Comparison of ENCODE assay signal across 43 mouse cellular contexts in the genomic region with DNA sequence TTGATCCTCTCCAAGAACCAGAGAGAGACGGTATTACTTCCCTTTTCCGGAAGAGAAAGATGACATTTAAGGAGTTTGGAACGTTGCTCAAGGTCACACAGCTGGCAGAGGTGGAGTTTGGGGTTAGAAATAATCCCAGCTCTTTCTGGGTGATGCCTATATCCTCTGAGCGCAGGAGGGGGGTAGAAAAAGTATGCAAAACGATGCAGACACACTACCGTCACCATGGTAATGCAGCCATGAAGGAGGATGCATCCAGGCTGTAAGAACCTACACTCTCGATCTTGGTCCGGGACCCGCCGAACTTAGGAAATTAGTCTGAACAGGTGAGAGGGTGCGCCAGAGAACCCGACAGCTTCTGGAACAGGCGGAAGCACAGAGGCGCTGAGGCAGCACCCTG. TPM values are rescaled to one million over a fixed set of nuclear protein-coding genes. Genes with fewer than 3 reads are reported as not detected.
"Had no signal": no experiment of that assay in that cellular context is flagged by ENCODE, and none has a peak within 500 bp of the region (broad histone marks: within the 10 kb centered on the region; RNA-seq: fewer than 3 reads in every experiment).

No protein-coding gene starts in this region.

- H3K36me3 ChIP-seq: heart, embryonic 10.5 days; heart, embryonic 12.5 days; hindbrain, embryonic 13.5 days; hindbrain, embryonic 15.5 days; kidney, embryonic 15.5 days; limb, embryonic 13.5 days; limb, embryonic 15.5 days; liver, embryonic 12.5 days had no signal

- DNase-seq: gastrocnemius, adult 2 months; gastrocnemius, postnatal 14 days; heart, adult 18-20 months; heart, postnatal 14 days; heart, postnatal 36 days; kidney, adult 11 months; kidney, adult 2 months; kidney, adult 9 months; kidney, postnatal 14 days; kidney, postnatal 36 days; layer of hippocampus, adult 9-11 months; layer of hippocampus, postnatal 36 days; left cerebral cortex, postnatal 4 days had no signal

- ATAC-seq: hindbrain, postnatal 0 days; intestine, embryonic 16.5 days; liver, embryonic 12.5 days had no signal

- H3K27ac ChIP-seq: gastrocnemius, adult 2 months; heart, embryonic 10.5 days; hindbrain, embryonic 13.5 days; hindbrain, embryonic 15.5 days; hindbrain, postnatal 0 days; kidney, embryonic 15.5 days; kidney, postnatal 0 days; limb, embryonic 13.5 days; limb, embryonic 15.5 days; liver, embryonic 12.5 days; liver, embryonic 14.5 days had no signal

- H3K4me3 ChIP-seq: gastrocnemius, adult 2 months; heart, embryonic 10.5 days; heart, embryonic 12.5 days; hindbrain, embryonic 13.5 days; hindbrain, embryonic 15.5 days; kidney, embryonic 15.5 days; limb, embryonic 13.5 days; limb, embryonic 15.5 days; liver, embryonic 12.5 days had no signal

- H3K27me3 ChIP-seq: heart, embryonic 12.5 days; hindbrain, embryonic 13.5 days; hindbrain, embryonic 15.5 days; kidney, embryonic 15.5 days; limb, embryonic 13.5 days; limb, embryonic 15.5 days; liver, embryonic 12.5 days had no signal

- H3K9ac ChIP-seq: heart, embryonic 12.5 days; hindbrain, embryonic 13.5 days; hindbrain, embryonic 15.5 days; kidney, embryonic 15.5 days; limb, embryonic 13.5 days; limb, embryonic 15.5 days; liver, embryonic 12.5 days; liver, embryonic 14.5 days had no signal

- H3K9me3 ChIP-seq: heart, embryonic 10.5 days; hindbrain, embryonic 13.5 days; hindbrain, embryonic 15.5 days; kidney, embryonic 15.5 days; limb, embryonic 15.5 days; liver, embryonic 12.5 days had no signal

- H3K4me1 ChIP-seq: heart, embryonic 10.5 days; heart, embryonic 12.5 days; hindbrain, embryonic 13.5 days; hindbrain, embryonic 15.5 days; kidney, embryonic 15.5 days; limb, embryonic 13.5 days; limb, embryonic 15.5 days; liver, embryonic 12.5 days had no signal

RNA-seq across cellular contexts. Expression of a gene that starts 43.3 kb away (rescaled TPM):
- total RNA-seq: gastrocnemius, adult 2 months; gastrocnemius, postnatal 14 days; gastrocnemius, postnatal 4 days; granulocyte monocyte progenitor cell, adult 5-6 weeks; heart, adult 18-20 months; heart, adult 8-10 months; heart, postnatal 14 days; heart, postnatal 36 days; hematopoietic stem cell, adult 5-6 weeks; hindbrain, postnatal 0 days; layer of hippocampus, adult 18-20 months; layer of hippocampus, adult 8-10 months; layer of hippocampus, postnatal 14 days; layer of hippocampus, postnatal 36 days; left cerebral cortex, adult 18-20 months; left cerebral cortex, adult 8-10 months; left cerebral cortex, postnatal 10 days; left cerebral cortex, postnatal 25 days; left cerebral cortex, postnatal 4 days; liver, adult 2 months had no signal
- polyA plus RNA-seq: heart, embryonic 10.5 days; heart, embryonic 12.5 days; heart, embryonic 14.5 days; heart, embryonic 16.5 days; hindbrain, embryonic 11.5 days; hindbrain, embryonic 13.5 days; hindbrain, embryonic 15.5 days; hindbrain, postnatal 0 days; intestine, embryonic 14.5 days; intestine, embryonic 16.5 days; kidney, embryonic 15.5 days; kidney, postnatal 0 days; large intestine, adult 2 months; limb, embryonic 13.5 days; limb, embryonic 15.5 days; liver, adult 2 months; liver, embryonic 12.5 days; liver, embryonic 14.5 days; liver, embryonic 16.5 days had no signal
